Mouse (Mus musculus): ENCODE data around the gene Acsf2.

The Acsf2 gene

DNA sequence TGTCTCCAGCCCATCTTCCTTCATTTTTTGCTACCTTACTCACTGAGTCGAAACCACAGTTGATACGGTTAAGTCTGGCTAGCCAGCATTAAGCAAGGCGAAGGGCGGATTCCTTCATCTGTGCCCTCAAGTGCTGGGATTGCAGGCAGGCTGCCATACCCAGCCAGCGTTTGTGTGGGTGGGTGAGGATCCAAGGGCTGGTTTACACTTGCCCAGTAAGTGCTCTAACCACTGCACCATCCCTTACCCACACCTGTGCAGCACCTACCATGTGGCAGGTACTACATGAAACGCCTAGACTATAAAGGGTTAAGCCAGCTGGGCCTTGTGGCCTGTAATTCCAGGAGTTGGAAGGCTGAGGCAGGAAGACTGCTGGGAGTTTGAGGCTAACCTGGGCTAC lies 54.4 kb downstream of the Acsf2 start:
- no peak for DNase-seq

DNA sequence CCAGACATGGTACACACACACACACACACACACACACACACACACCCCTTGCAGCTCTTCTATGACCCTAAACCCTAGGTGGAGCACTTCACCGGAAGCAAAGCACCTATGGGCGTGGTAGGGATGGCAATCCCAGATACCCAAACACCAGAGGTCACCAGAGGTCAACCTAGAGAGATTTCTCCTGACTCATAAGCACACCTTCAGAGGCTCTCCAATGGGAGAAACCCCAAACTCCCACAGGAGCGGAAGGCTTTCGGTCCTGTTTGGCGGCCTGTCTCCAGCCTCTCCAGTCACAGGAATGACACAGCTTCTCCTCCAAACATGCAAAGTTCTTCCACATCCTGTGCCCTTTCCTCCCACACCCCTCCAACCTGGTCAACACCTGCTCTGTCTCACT lies 55.3 kb downstream of the Acsf2 start:
- no peak for DNase-seq

DNA sequence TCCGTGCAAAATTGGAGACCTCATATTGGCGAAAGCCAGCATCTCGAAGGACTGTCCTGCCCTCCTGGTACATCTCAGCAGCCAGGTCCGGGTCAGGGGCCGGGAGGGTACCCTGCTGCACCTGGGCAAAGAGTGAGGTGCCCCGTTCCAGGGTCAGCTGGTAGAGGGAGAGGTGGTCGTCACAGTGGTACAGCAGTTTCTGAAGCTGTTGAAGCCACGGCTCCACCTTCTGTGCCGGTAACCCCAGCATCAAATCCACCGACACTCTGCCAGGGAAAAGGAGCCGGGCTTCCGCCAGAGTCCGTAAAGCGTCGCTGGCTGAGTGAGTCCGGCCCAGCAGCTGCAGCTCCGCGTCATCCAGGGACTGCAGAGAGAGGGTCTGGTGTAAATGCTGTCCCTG lies 57.2 kb downstream of the Acsf2 start:
- DNase-seq = no peak

DNA sequence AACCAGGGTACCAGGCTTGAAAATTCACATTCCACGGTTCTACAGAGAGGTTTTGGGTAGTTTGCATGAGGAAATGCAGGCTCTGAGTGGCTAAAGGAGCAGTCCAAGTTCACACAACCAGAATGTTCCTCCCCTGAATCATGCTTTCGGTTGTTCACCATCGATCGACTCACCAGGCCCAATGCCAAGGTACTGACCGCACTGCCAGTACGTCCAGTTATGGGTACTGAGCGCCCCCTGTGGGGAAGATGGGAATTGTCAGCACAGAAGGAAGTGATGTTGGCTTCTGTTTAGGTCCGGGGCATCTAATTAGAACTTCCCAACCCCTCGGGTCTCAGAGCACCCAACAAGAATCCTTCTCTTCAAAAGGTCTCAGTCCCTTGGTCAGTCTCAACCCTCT lies 57.7 kb downstream of the Acsf2 start:
- DNase-seq = peak; percentile 71

DNA sequence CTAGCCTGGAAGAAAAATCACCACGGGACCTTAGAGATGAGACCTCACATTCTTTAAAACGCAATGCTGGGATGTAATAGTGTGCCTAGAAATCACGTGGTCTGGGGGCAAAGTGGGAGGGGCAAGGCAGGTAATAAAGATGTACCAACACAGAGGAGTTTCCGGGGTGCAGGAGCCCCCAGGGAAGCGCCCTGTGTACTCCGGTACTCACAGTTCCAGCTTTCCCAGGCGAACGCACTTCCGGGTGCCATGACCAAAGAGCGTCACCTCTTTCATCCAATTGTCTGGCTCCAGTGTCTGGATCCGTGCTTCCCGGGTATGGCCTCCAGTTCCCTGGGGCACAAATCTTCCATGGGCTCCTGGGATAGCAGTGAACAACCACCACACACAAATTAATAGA lies 58.3 kb downstream of the Acsf2 start:
- no peak for DNase-seq

DNA sequence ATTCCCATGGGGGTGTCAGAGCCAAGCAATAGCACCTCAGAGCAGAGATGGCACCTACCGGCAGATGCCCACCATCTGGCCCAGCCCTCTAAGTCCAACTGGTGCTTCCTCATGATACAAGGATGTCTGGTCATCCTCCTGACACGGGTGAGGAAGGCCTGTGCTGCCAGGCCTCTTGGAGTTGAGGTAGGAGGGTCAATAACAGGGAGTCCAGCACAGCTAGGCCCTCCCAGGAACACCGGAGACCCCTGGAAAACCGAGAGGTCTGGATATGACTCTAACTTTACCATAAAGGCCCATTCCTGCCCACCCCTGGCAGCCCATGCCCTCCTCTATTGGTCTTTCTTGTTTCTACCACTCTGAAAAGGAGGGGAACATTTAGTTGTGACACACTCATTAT lies 59.3 kb downstream of the Acsf2 start:
- DNase-seq = no peak

DNA sequence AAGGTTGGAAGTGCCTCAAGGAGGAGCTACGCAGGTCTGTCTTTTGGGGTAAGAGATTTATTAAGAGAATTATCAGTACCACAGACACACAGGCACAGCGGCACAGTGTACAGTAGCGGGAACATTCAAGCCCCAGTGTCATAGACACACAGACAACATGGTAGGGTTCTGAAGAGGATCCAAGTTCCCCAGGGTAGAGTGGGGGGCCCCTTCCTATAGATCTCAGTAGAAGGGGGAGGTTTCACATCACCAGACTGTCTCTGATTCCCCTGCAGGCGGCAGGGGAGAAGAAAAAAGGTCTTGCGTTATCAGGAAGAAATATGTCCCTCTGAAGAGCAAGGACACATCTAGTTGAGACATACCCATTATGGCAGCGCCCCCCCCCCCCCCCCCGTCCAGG lies 61.9 kb downstream of the Acsf2 start:
- no peak for DNase-seq

DNA sequence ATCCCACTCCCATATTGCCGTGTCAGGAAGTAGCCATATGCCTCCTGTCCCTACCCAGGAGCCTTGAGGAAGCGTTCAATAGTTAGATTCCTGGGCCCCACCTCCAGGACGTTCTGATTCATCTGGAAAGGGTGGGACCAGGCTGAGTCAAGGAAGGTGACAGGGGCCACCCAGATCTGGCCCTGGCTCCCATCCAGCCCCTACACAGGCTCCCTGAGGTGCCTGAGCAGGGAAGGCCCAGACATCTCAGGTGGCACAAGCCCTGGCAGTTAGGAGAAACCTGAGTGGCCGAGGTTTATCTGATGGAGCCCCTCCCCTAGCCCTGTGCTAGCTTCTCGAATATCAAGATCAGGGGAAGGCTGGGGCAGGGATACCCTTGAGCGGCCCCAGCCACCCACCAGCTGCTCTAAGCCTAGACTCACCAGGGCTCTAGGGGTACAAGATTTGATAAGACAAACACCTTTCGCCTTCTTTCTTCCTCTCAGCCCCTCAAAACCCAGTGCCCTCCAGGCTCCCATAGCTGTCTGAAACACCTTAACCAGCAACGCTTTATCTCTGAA lies 62.9 kb downstream of the Acsf2 start:
- no peak for DNase-seq

DNA sequence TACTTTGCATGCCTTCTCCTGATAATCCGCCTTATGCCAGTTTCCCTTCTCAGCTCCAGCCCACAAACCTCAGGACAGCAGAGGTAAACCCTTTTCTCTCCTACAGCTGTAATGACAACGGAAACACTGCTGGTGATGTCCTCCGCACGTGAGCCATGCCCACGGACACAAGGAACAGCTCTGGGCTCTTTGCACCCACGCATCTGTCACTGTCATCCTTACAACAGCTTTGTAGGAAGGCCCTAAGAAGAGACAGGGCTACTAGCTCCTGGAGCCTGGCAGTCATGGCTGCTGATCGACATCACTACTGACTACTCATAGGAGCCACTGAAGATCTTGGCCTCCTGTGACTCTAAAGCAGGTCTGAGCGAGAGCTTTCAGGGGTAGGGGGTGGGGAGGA lies 68.5 kb downstream of the Acsf2 start:
- DNase-seq = no peak

DNA sequence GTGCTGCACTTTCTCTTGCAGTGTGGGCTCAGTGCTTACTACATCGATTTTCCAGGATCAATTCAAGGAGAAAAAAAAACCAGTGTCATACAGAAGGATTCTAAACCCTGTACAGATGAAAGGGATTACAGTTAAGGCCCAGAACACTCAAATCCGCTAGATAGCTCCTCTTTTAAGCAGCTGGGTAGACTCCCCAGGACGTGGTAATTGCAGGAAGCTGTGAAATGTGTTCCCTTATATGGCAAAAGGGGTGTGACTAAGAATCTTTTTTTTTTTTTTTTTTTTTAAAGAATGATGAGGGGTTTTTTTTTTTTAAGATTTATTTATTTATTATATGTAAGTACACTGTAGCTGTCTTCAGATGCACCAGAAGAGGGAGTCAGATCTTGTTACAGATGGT lies 72.8 kb downstream of the Acsf2 start:
- no peak for DNase-seq

DNA sequence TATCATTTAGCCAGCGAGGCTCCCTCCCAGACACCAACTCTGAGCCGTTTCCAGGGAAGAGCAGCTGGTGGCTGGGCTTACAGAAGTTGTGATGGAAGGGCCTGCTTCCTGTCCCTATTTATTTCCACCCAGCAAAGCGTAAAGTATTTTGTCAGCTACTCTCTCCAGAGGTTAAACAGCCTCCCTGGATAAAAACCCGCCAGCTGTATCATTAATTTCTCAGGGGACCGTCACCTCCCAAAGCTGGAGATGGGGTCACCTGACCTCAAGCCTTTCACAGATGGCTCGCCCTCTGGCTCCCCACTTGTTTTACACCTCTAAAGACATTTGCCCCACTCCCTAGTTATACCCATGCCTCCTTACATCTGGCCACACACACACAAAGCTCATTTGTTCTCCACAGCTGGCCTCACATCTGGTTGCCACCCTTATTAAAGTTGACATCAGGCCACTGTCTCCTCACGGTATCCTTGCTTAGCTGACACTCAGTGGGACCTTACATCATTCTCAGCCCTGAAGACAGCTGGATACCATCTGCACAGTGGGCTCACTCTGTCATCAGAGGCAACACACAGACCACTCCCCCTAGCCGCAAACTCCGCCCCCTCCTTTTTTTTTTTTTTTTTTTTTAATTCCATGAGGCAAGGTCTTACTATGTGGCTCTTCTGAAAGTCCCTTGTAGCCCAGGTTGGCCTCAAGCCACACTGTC lies 75.3 kb downstream of the Acsf2 start:
- no peak for DNase-seq

DNA sequence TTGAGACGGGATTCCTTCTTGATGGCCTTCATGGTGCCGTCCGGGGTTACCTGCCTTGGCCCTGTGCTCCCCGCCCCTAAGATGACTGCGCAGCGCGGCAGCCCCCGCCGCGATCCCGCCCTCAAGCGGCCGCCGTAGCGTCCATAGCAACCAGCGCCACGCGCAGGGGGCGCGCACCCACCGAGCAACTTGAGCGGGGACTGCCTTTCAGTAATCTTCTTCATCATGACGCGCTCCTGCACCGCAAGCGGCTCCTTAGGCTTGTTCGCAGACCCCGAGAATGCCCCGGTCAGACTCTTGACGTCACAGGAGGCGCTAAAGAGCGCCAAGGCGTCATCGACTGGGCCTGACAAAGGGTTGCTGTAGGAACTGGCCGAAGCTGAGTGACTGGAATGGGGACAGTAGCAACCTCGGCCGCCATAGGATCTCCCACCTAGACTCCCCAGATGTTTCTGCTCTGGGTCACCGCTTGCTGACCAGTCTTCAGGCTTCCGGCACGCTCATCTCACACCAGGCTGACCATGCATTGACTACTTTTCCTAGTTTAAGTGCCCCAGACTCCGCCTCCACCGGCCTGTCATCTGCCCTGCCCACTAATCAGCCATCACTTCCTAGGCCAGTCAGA lies 80.3 kb downstream of the Acsf2 start, which contains the start of gene Mycbpap:
Mycbpap (minus strand) TSS at position 524 of the 625 bp plus-strand sequence.
- peak; percentile 42 for DNase-seq

DNA sequence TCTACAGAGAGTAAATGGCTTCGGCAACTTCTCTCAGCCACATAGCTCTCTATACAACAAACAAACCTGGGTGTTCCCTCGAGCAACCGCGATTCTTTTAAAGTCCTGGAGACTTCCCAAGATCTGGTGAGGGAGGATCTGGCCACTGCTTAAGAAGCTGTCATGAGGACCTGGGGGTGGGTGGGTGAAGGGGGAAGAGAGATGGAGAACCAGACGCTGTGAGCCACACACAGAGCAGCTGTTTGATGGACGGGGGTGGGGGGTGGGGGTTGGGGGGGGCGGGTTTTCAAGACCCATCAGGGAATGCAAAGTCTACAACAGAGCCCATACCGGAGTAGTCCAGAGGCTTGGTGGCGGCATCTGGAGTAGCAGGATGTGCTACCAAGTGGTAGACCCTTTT lies 88.2 kb downstream of the Acsf2 start:
- no peak for DNase-seq

DNA sequence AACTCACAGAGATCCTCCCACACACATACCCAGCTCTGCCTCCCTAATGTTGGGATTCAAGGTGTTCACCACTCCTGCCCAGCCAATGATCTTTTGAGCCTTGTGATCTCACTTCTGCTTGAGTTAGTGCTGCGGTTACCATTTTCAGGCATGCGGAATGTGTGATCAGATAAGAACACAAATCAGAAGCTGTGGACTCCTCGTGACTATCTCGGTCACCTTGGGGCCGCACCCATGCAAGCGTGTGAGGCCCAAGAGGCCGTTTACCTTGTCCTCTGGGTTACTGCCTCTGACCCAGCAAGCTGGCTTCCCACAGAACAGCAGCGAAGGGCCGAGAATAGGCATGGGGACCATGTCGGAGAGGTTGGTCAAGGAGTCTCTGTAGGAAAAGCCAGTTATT lies 92.7 kb downstream of the Acsf2 start:
- no peak for DNase-seq

All from liver (tissue).